Mouse (Mus musculus) embryo, embryonic 11 days (tissue): Measurements from ENCODE around the gene Cog2.

Source experiments
- DNase-seq: peaks from one replicate; pipeline ENCODE4 v3.0.0-alpha.2; 2015

Gene Cog2

GRCm38 (mm10) chr8:124573552-124574340, 53.2 kb downstream of the Cog2 start:
- peak; percentile 92 for DNase-seq

- no peak for DNase-seq
Measured at GRCm38 (mm10) chr8:124575811-124576210, 55.2 kb downstream of the Cog2 start, which contains the start of gene Capn9. TSS of gene Capn9 (plus strand) at chr8:124576111.

GRCm38 (mm10) chr8:124576751-124577150, 56.2 kb downstream of the Cog2 start:
- no peak for DNase-seq

GRCm38 (mm10) chr8:124585718-124586425, 65.3 kb downstream of the Cog2 start:
- no peak for DNase-seq

GRCm38 (mm10) chr8:124586556-124586955, 66.0 kb downstream of the Cog2 start:
- no peak for DNase-seq

- DNase-seq: no peak
Measured at GRCm38 (mm10) chr8:124589393-124589792, 68.8 kb downstream of the Cog2 start.
